Mouse (Mus musculus): Measurements from ENCODE around the gene Ccm2l. TPM values are rescaled to one million over a fixed set of nuclear protein-coding genes. Genes with fewer than 3 reads are reported as not detected.

Ccm2l gene
- polyA plus RNA-seq, 1 experiment from 2014 or later: 1.1 TPM

- WGBS: 61% methylated on average over 6 of the region's 6 CpGs
- TF ChIP-seq CTCF (IDR thresholded peaks at IDR 0.05; ENCODE audit: low read depth) (peak; percentile 41), EP300 (optimal IDR thresholded peaks at IDR 0.05) (no peak)
- no peaks in the 10 kb centered on the region for H3K36me3 ChIP-seq (ENCODE audit: control insufficient read depth, insufficient read depth, low read length)
These were observed 10.4 kb upstream of the Ccm2l start for GRCm38 (mm10) chr2:153055270-153055920.

GRCm38 (mm10) chr2:153058365-153058764 is 7.4 kb upstream of the Ccm2l start:
- 69% methylated on average over 4 of the region's 4 CpGs for WGBS
- no peak overlapping the region for H3K9ac ChIP-seq (ENCODE audit: low read length)
- H3K4me1 ChIP-seq (replicated peaks; ENCODE audit: control insufficient read depth, insufficient read depth): no peaks in the 10 kb centered on the region
- H3K4me2 ChIP-seq (replicated peaks; ENCODE audit: low read depth): no peak overlapping the region
- TF ChIP-seq CTCF (IDR thresholded peaks at IDR 0.05; ENCODE audit: low read depth) (no peak), EP300 (optimal IDR thresholded peaks at IDR 0.05) (no peak)
- H3K9me3 ChIP-seq (ENCODE audit: control insufficient read depth, low read length): no peaks in the 10 kb centered on the region
- H3K27me3 ChIP-seq (ENCODE audit: control insufficient read depth, insufficient read depth, low read length): no peaks in the 10 kb centered on the region
- no peaks in the 10 kb centered on the region for H3K36me3 ChIP-seq (ENCODE audit: control insufficient read depth, insufficient read depth, low read length)
- no peak overlapping the region for H3K4me3 ChIP-seq (ENCODE audit: low read depth, low read length)
- no peak overlapping the region for H3K27ac ChIP-seq (replicated peaks)
- ATAC-seq (ENCODE audit: low FRiP score, low TSS enrichment) (no peak), DNase-seq (ENCODE audit: low spot score) (no peak)

More at GRCm38 (mm10) chr2:153055270-153055920, 10.4 kb upstream of the Ccm2l start:
- Histone ChIP-seq H3K9me3 (ENCODE audit: control insufficient read depth, low read length) (no peaks in the 10 kb centered on the region), H3K4me2 (replicated peaks; ENCODE audit: low read depth) (no peak overlapping the region), H3K27ac (replicated peaks) (no peak overlapping the region), H3K4me1 (replicated peaks; ENCODE audit: control insufficient read depth, insufficient read depth) (no peaks in the 10 kb centered on the region), H3K9ac (ENCODE audit: low read length) (no peak overlapping the region), H3K27me3 (ENCODE audit: control insufficient read depth, insufficient read depth, low read length) (no peaks in the 10 kb centered on the region), H3K4me3 (ENCODE audit: low read depth, low read length) (no peak overlapping the region)
- DNase-seq (ENCODE audit: low spot score) (no peak), ATAC-seq (ENCODE audit: low FRiP score, low TSS enrichment) (no peak)

- no peak overlapping the region for H3K4me3 ChIP-seq (ENCODE audit: low read depth, low read length)
- WGBS: 67% methylated on average over 7 of the region's 7 CpGs
- H3K9me3 ChIP-seq (ENCODE audit: control insufficient read depth, low read length): no peaks in the 10 kb centered on the region
- TF ChIP-seq EP300 (optimal IDR thresholded peaks at IDR 0.05): no peak
- TF ChIP-seq CTCF (IDR thresholded peaks at IDR 0.05; ENCODE audit: low read depth): no peak
- H3K4me2 ChIP-seq (replicated peaks; ENCODE audit: low read depth): no peak overlapping the region
- H3K36me3 ChIP-seq (ENCODE audit: control insufficient read depth, insufficient read depth, low read length): no peaks in the 10 kb centered on the region
- no peaks in the 10 kb centered on the region for H3K27me3 ChIP-seq (ENCODE audit: control insufficient read depth, insufficient read depth, low read length)
- no peak for ATAC-seq (ENCODE audit: low FRiP score, low TSS enrichment)
- no peak overlapping the region for H3K9ac ChIP-seq (ENCODE audit: low read length)
- DNase-seq (ENCODE audit: low spot score): no peak
- no peaks in the 10 kb centered on the region for H3K4me1 ChIP-seq (replicated peaks; ENCODE audit: control insufficient read depth, insufficient read depth)
- no peak overlapping the region for H3K27ac ChIP-seq (replicated peaks)
These were observed 5.5 kb upstream of the Ccm2l start for GRCm38 (mm10) chr2:153060216-153060615.

GRCm38 (mm10) chr2:153063394-153063793 is 2.4 kb upstream of the Ccm2l start:
- no peak overlapping the region for H3K9ac ChIP-seq (ENCODE audit: low read length)
- H3K36me3 ChIP-seq (ENCODE audit: control insufficient read depth, insufficient read depth, low read length): no peaks in the 10 kb centered on the region
- no peak overlapping the region for H3K4me2 ChIP-seq (replicated peaks; ENCODE audit: low read depth)
- no peaks in the 10 kb centered on the region for H3K9me3 ChIP-seq (ENCODE audit: control insufficient read depth, low read length)
- H3K4me1 ChIP-seq (replicated peaks; ENCODE audit: control insufficient read depth, insufficient read depth): no peaks in the 10 kb centered on the region
- no peak overlapping the region for H3K27ac ChIP-seq (replicated peaks)
- no peak for TF ChIP-seq CTCF (IDR thresholded peaks at IDR 0.05; ENCODE audit: low read depth)
- TF ChIP-seq EP300 (optimal IDR thresholded peaks at IDR 0.05): no peak
- no peak overlapping the region for H3K4me3 ChIP-seq (ENCODE audit: low read depth, low read length)
- WGBS: 47% methylated on average over 3 of the region's 3 CpGs
- ATAC-seq (ENCODE audit: low FRiP score, low TSS enrichment): no peak
- DNase-seq (ENCODE audit: low spot score): no peak
- H3K27me3 ChIP-seq (ENCODE audit: control insufficient read depth, insufficient read depth, low read length): no peaks in the 10 kb centered on the region

- Histone ChIP-seq H3K9me3 (ENCODE audit: control insufficient read depth, low read length) (no peaks in the 10 kb centered on the region), H3K9ac (ENCODE audit: low read length) (no peak overlapping the region), H3K4me1 (replicated peaks; ENCODE audit: control insufficient read depth, insufficient read depth) (no peaks in the 10 kb centered on the region), H3K36me3 (ENCODE audit: control insufficient read depth, insufficient read depth, low read length) (no peaks in the 10 kb centered on the region), H3K27ac (replicated peaks) (no peak overlapping the region), H3K4me3 (ENCODE audit: low read depth, low read length) (no peak overlapping the region), H3K4me2 (replicated peaks; ENCODE audit: low read depth) (no peak overlapping the region), H3K27me3 (ENCODE audit: control insufficient read depth, insufficient read depth, low read length) (no peaks in the 10 kb centered on the region)
- WGBS: 61% methylated on average over 9 of the region's 9 CpGs
- ATAC-seq (ENCODE audit: low FRiP score, low TSS enrichment): no peak
- TF ChIP-seq CTCF (IDR thresholded peaks at IDR 0.05; ENCODE audit: low read depth): no peak
- TF ChIP-seq EP300 (optimal IDR thresholded peaks at IDR 0.05): no peak
- no peak for DNase-seq (ENCODE audit: low spot score)
These were observed 1.4 kb upstream of the Ccm2l start for GRCm38 (mm10) chr2:153064190-153064970.

- no peak overlapping the region for H3K27ac ChIP-seq (replicated peaks)
- H3K36me3 ChIP-seq (ENCODE audit: control insufficient read depth, insufficient read depth, low read length): no peaks in the 10 kb centered on the region
- no peak overlapping the region for H3K4me2 ChIP-seq (replicated peaks; ENCODE audit: low read depth)
- H3K4me3 ChIP-seq (ENCODE audit: low read depth, low read length): no peak overlapping the region
- H3K4me1 ChIP-seq (replicated peaks; ENCODE audit: control insufficient read depth, insufficient read depth): no peaks in the 10 kb centered on the region
- ATAC-seq (ENCODE audit: low FRiP score, low TSS enrichment): no peak
- H3K9ac ChIP-seq (ENCODE audit: low read length): no peak overlapping the region
- peaks cover 19% of the 10 kb centered on the region for H3K27me3 ChIP-seq (ENCODE audit: control insufficient read depth, insufficient read depth, low read length)
- WGBS: 41% methylated on average over 6 of the region's 6 CpGs
- no peak for DNase-seq (ENCODE audit: low spot score)
- no peaks in the 10 kb centered on the region for H3K9me3 ChIP-seq (ENCODE audit: control insufficient read depth, low read length)
- TF ChIP-seq CTCF (IDR thresholded peaks at IDR 0.05; ENCODE audit: low read depth): no peak
- TF ChIP-seq EP300 (optimal IDR thresholded peaks at IDR 0.05): no peak
These were observed 1.2 kb downstream of the Ccm2l start for GRCm38 (mm10) chr2:153066991-153067390.
